Mouse (Mus musculus): ENCODE measurements around the gene Proser1.

- no peak for TF ChIP-seq POLR2A (IDR thresholded peaks at IDR 0.05; ENCODE audit: control insufficient read depth, low read depth, low read length)
- TF ChIP-seq CTCF (IDR thresholded peaks at IDR 0.05; ENCODE audit: control insufficient read depth, insufficient read depth, insufficient replicate concordance, low read depth, low read length): no peak
Observed at GRCm38 (mm10) chr3:53417701-53418100, 45.8 kb upstream of the Proser1 start.
